Mouse (Mus musculus): ENCODE measurements around the gene Hist2h2aa1. TPM values are rescaled to one million over a fixed set of nuclear protein-coding genes. Genes with fewer than 3 reads are reported as not detected.
"Not testable (repeated sequence)": the region's sequence is repeated elsewhere in the genome, so short reads cannot be mapped to it uniquely, and the experiment has no call there.

The Hist2h2aa1 gene
- polyA plus RNA-seq, 1 experiment, result 146 TPM

DNA sequence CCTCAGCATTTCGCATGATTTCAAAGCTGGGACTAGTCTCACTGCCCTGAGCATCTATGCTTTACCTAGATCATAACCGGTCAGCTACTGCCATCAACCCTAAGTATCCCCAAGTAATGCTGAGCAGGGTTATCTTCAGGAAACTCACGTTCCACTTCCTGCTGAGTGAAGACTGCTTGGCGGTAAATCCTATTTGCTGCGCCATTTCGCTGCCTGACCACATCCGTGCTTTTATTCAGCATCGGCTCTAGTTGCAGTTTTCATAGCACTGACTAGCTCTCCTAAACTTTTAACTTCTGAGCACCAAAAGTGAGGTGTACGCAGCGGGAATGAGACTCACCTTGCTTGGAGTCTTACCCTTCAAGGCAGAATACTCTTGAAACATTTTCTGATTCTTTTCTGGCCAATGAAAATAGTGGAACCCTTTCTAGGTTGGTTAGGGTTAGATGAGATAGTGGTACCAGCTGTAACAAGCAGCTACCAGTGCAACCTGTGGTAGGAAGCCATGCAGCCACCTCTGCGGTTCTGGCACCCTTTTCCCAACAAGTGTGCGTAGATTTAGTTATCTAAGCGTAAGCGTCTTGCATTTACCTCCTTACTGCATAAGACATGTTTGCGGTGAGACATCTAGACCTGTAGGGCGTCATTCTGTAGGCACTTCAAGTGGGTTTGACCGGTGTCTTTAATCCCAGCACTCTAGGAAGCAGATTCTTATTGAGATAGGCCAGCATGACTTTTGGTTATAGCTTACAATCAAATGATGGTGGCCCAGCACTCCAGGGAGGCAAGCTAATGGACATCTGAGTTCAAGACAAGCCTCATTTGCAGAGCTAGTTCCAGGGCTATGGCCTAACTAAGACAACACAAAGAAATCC is 28.5 kb downstream of the Hist2h2aa1 start:
- no peak for DNase-seq (ENCODE audit: extremely low spot score in 1 of 2, low spot score in 1 of 2)

DNA sequence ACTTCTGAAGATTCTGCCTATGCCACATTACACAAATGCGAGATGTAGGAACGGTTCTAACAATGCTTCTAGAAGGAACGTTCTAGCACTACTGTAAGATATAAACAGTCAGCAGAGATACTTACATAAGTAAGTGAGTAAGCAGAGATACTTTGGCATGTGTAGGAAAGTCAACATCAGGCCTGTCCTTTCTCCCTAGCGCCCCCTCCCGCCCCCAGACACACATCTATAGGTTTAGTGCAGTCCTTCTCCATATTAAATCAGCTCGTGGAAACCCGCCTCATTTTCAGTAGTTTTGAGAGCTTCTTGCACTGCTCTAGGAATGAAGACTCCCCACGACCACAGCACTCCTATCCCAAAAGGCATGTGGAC is 32.1 kb downstream of the Hist2h2aa1 start:
- DNase-seq (ENCODE audit: extremely low spot score in 1 of 2, low spot score in 1 of 2), result peak in 1 of 2 experiments; percentile 62

GRCm38 (mm10) chr3:96277800-96278624 is 32.7 kb downstream of the Hist2h2aa1 start:
- DNase-seq (ENCODE audit: extremely low spot score in 1 of 2, low spot score in 1 of 2), result peak; percentile 86 to 95

- no peak for DNase-seq (ENCODE audit: extremely low spot score in 1 of 2, low spot score in 1 of 2)
Measured at GRCm38 (mm10) chr3:96280660-96281059, 35.4 kb downstream of the Hist2h2aa1 start.

DNA sequence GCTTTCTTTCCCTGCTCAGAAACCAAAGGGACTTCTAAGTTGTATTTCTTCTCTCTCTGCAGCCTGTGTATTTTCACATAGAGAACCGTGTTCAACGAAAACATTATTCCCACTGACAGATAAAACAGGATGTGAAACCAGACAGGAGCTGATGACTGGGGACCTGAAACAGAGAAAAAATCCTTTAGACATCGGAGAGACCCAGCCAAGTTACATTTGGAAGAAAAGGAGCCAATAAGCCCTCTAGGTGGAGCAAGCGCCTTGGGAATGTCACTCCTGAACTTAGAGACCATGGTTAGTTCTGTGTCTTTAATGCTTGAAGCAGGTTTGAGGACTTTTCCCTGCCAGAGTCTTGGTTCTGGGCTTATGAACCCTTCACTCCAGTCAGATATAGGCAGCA is 39.2 kb downstream of the Hist2h2aa1 start:
- peak in 1 of 2 experiments; percentile 73 for DNase-seq (ENCODE audit: extremely low spot score in 1 of 2, low spot score in 1 of 2)

DNA sequence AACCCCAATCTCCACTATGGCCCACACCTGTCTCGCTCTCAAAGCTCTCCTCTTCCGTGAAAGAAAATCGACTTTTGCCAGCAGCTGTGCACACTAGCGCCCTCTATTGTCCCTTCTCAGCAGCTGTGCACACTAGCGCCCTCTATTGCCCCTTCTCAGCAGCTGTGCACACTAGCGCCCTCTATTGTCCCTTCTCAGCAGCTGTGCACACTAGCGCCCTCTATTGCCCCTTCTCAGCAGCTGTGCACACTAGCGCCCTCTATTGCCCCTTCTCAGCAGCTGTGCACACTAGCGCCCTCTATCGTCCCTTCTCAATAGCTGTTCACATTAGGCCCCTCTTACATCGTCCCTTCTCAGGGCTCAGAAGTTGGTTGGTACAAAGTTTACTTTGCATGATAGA is 42.0 kb downstream of the Hist2h2aa1 start:
- not testable (repeated sequence) for DNase-seq (ENCODE audit: extremely low spot score in 1 of 2, low spot score in 1 of 2)

DNA sequence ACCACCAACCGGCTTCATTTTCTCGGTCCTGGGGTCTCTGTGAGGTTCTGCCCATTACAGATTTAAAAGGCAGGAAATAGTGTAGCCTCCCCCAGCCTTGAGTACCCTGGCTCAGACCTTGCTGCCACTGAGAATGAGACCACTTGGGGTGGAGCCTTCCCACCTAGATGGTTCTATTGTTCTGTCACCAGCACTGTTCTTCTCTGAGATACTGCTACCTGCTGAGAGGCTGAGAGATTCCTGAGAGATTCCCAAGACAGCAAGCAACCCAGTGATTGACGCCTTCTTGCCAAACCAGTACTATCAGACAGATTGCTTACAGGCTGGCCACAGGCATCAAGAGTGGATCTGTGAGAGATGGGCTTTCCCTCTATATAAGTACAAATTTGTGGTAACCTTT is 43.9 kb downstream of the Hist2h2aa1 start:
- DNase-seq (ENCODE audit: extremely low spot score in 1 of 2, low spot score in 1 of 2), result no peak

- DNase-seq (ENCODE audit: extremely low spot score in 1 of 2, low spot score in 1 of 2), result not testable (repeated sequence)
Measured at GRCm38 (mm10) chr3:96290727-96291126, 45.4 kb downstream of the Hist2h2aa1 start.

- no peak for DNase-seq (ENCODE audit: extremely low spot score in 1 of 2, low spot score in 1 of 2)
Measured at GRCm38 (mm10) chr3:96292641-96293040, 47.3 kb downstream of the Hist2h2aa1 start.

- DNase-seq (ENCODE audit: extremely low spot score in 1 of 2, low spot score in 1 of 2), result no peak
Measured at GRCm38 (mm10) chr3:96293368-96293767, 48.1 kb downstream of the Hist2h2aa1 start.

- DNase-seq (ENCODE audit: extremely low spot score in 1 of 2, low spot score in 1 of 2), result no peak
Measured at GRCm38 (mm10) chr3:96293787-96294186, 48.5 kb downstream of the Hist2h2aa1 start, which contains the start of gene Fcgr1. Gene Fcgr1 (minus strand): TSS chr3:96293969.

Other genes with a start within 250 kb of the Hist2h2aa1 start
- 131 and 156 TPM in 2 replicates for gene Plekho1, start 249.5 kb upstream of the Hist2h2aa1 start, polyA plus RNA-seq (2012; rRNA removed)
- 32.7 and 33.0 TPM in 2 replicates for gene Vps45, start 187.0 kb upstream of the Hist2h2aa1 start, polyA plus RNA-seq (2012; rRNA removed)
- gene Otud7b, start 141.0 kb upstream of the Hist2h2aa1 start, polyA plus RNA-seq (2012; rRNA removed), result 16.2 and 17.6 TPM in 2 replicates
- gene Mtmr11, start 83.5 kb upstream of the Hist2h2aa1 start, polyA plus RNA-seq (2012; rRNA removed), result 21.3 and 25.7 TPM in 2 replicates
- gene Sf3b4, start 73.2 kb upstream of the Hist2h2aa1 start, polyA plus RNA-seq (2012; rRNA removed), result 56.5 and 61.5 TPM in 2 replicates
- gene Sv2a, start 64.3 kb upstream of the Hist2h2aa1 start, polyA plus RNA-seq (2012; rRNA removed), result 309 and 315 TPM in 2 replicates
- 34.8 and 36.6 TPM in 2 replicates for gene Bola1, start 25.8 kb upstream of the Hist2h2aa1 start, polyA plus RNA-seq (2012; rRNA removed)
- gene Hist2h2ab, start 25.6 kb upstream of the Hist2h2aa1 start, polyA plus RNA-seq (2012; rRNA removed), result 0.71 and 2.0 TPM in 2 replicates
- gene Hist2h2ac, start 24.6 kb upstream of the Hist2h2aa1 start, polyA plus RNA-seq (2012; rRNA removed), result 0.80 and 1.9 TPM in 2 replicates
- 10.5 and 12.2 TPM in 2 replicates for gene Hist2h2be, start 24.4 kb upstream of the Hist2h2aa1 start, polyA plus RNA-seq (2012; rRNA removed)
- gene Hist2h3c2, start 6.4 kb upstream of the Hist2h2aa1 start, polyA plus RNA-seq (2012; rRNA removed), result 14.1 and 17.1 TPM in 2 replicates
- gene Hist2h2aa2, start 5.2 kb upstream of the Hist2h2aa1 start, polyA plus RNA-seq (2012; rRNA removed), result 6.9 TPM in 1 of 2 replicates, not detected in the other
- not detected in 2 replicates for gene Hist2h3c1, start 1.2 kb downstream of the Hist2h2aa1 start, polyA plus RNA-seq (2012; rRNA removed)
- gene Hist2h4, start 17.8 kb downstream of the Hist2h2aa1 start, polyA plus RNA-seq (2012; rRNA removed), result 3.3 and 3.9 TPM in 2 replicates
- gene Hist2h3b, start 23.2 kb downstream of the Hist2h2aa1 start, polyA plus RNA-seq (2012; rRNA removed), result 7.3 and 8.1 TPM in 2 replicates
- gene Hist2h2bb, start 24.3 kb downstream of the Hist2h2aa1 start, polyA plus RNA-seq (2012; rRNA removed), result 1.3 and 2.0 TPM in 2 replicates
- 3.0 and 4.8 TPM in 2 replicates for gene Fcgr1, start 48.5 kb downstream of the Hist2h2aa1 start, polyA plus RNA-seq (2012; rRNA removed)
- not detected in 2 replicates for gene BC107364, start 206.8 kb downstream of the Hist2h2aa1 start, polyA plus RNA-seq (2012; rRNA removed)